Mouse (Mus musculus) ES-E14 (cell line): ENCODE measurements around the gene Lclat1.

ENCODE experiments used
- MAFK ChIP-seq: IDR thresholded peaks from 2 replicates; pipeline ENCODE4 v1.6.1; 2014; ENCODE audit warnings: mild to moderate bottlenecking, low read depth, low read length, inconsistent platforms; ENCODE audit not compliant: insufficient read depth
- ZNF384 ChIP-seq: IDR thresholded peaks from 2 replicates; pipeline ENCODE4 v1.6.1; 2012; ENCODE audit warnings: low read depth, low read length, inconsistent platforms

DNA sequence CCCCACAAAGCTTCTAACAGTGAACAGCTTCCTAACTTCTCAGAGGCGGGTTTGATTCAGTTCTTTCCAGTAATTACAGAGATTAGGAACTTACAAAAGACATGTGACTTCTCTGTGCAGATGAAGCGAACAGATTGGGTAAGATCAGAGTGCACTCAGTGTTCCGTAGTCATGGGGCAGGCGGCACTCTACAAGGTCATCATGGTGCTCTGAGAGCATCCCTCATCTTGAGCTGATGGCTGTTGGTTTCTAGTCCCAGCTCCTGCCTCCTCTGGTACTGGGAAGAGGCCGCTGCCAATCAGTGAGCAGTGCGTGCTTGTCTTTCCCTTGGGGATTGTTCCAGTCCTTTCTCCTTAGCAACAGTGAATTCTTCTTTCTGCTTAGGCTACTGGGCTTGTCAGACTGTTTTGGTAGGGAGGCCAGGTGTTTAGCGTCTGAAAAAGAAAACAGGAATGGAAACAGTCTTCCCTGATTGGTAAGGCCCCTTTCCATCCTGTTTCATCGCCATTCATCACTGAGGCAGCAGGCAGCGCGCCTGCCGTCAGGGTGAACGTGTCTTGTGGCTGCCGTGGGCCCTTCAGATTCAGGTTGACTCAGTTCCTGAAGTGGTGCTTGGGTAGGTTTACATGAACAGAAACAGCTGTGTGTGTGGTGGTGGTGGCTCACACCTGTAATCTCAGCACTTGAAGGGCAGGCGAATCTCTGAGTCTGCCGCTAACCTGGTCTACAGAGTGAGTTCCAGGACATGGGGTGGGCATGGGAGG lies 54.8 kb downstream of the Lclat1 start:
- TF ChIP-seq MAFK (no peak), ZNF384 (no peak)
